Mouse (Mus musculus) left cerebral cortex, postnatal 25 days (tissue): ENCODE data around the gene Pde6g. TPM values are rescaled to one million over a fixed set of nuclear protein-coding genes. Genes with fewer than 3 reads are reported as not detected.

Experiments
- DNase-seq, 2 experiments: peaks; one replicate each; pipeline ENCODE4 v3.0.0; 2022; ENCODE audit warnings: low spot score in 2 of 2, mixed read lengths in 1 of 2
- intact Hi-C: fragments of 180-260 bp; cut with DNase I; formaldehyde crosslinking; loops from one replicate; pipeline ENCODE4 v1.15.1; 2025
- total RNA-seq, 2 experiments: library from RNA; stranded (reverse); gene quantifications; 2 replicates each; pipeline ENCODE4 v1.2.3; 2021

Gene Pde6g
- total RNA-seq, 2 experiments from 2014 or later: 0.18 TPM; not detected in 1

DNA sequence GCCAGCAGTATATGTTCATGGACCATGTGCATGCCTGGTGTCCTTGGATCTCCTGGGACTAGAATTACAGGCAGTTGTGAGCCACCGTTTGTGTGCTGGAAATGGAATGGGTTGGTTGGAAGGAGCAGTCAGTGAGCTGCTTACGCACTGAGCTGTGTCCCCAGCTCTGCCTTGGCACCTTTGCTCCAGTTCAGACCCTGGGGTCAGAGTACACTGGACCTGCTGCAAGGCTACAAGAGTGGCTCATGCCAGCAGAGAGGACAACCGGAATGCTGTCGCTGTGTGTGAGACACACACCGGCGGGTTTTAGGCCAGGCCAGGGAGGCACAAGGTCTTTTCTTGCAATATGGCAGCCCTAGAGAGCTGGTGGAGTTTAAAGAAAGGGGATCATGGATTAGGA is 18.8 kb upstream of the Pde6g start:
- intact Hi-C loops: no loop called here
- DNase-seq: no peak

DNA sequence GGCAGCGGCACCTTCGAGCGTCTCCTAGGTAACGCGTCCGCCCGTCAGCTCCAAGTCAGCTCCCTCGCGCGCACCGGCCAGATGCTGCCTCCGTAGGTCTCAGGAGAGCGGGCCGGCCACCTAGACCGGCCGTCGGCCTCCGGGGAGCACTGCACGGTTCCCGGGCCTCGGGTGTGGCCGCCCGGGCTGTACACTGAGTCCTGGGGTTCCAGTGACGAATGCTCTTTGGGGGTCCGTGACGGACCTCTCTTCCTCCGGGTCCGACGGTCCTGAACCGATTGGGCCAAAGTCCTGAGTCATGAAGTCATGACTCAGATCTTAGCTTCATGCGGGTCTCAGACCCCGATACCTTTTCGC is 14.4 kb upstream of the Pde6g start:
- no peak for DNase-seq
- intact Hi-C loops: loop anchor here (1.0 kb wide), 1 partner anchor 17 kb away; the partner anchor contains the start of gene Mrpl12

DNA sequence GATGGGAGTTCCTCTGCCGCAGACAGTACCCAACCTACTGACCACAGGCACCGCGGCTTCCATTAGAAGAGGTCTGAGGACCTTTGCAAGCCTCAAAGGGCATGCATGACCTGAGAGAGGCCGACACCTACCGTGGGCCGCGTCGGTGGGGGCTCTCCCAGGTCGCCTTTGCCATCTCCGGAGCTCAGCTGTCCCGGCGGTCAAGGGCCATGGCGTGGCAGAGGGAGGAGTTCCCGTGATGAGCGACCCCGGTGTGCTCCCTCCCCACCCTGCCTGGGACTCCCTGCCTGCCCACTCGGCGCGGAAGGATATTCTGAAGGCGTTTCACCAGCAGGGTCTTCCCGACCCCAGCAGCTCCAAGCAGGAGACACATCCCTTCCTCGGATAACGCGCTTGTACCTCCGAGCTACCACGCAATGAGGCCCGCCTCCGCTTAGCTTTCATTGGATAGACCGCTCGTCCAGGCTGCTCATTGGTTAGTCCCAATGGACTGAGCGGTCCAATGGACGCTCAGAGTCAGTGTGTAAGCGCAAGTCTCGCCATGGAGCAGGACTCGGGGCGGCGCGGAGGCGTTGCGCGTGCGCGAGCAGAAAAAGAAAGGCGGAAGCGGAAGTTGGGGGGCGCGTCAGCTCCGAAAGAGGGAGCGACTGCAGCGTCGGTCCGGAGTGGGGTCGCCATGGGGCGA is 13.9 kb upstream of the Pde6g start, which contains the start of gene Arl16:
Gene Arl16, minus strand, starts transcription at position 557 of the 685 bp plus-strand sequence.
- peak; percentile 94 to 98 for DNase-seq
- intact Hi-C loops: loop anchor here (1.0 kb wide), 1 partner anchor 17 kb away; the partner anchor contains the start of gene Mrpl12

DNA sequence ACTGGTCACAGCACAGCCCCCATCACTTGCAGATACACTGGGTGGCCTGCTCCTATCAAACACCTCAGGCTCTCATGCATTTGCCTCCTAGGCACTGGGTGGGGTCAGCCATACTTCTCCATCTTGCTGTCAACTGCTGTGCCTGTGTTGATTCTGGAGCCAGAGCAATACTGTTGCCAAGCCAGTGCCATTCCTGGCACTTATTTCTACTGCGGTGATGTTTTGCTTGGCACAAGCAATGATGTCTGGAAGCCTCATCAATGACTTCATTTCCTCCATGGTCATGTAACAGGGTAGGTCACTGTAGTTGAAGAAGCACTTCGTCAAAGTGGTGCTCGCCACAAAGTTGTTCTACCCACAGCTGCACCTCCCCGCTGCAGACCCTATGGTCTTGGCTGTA is 12.2 kb upstream of the Pde6g start:
- no peak for DNase-seq
- intact Hi-C loops: no loop called here

DNA sequence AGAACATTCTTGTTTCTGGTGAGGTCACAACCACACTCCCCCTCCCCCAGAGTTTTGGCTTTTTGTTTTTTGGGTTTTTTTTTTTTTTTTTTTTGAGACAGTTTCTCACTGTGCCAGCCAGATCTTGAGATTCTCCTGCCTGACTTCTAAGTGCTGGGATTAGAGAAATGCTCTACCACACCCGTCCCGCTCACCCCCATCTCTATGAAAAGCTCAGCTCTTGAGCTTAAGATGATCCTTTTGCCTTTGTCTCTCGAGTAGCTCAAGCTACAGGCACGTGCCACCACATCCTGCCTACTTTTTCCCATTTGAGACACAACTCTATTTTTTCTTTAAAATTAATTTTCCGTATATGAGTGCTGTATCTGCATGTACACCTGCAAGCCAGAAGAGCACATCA is 11.1 kb upstream of the Pde6g start:
- intact Hi-C loops: no loop called here
- no peak for DNase-seq

DNA sequence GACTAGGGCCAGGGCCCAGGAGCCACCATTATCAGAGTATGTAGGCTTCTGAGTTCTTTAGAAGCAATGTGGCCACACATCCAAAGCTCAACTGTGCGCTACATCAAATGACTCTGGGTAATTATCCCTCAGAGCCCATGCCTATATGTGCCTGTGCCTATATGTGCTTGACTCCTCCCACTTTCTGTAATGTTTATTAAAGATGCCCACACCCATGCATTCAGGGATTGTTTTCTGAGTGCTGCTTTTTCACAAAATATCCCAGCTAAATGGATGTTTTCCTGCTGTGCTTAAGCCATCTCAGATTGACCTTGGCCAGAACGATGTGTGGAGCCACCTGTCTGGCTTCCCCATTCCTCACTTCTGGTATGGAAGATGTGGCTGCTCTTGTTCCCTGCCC is 10.2 kb upstream of the Pde6g start:
- DNase-seq: no peak
- intact Hi-C loops: no loop called here

DNA sequence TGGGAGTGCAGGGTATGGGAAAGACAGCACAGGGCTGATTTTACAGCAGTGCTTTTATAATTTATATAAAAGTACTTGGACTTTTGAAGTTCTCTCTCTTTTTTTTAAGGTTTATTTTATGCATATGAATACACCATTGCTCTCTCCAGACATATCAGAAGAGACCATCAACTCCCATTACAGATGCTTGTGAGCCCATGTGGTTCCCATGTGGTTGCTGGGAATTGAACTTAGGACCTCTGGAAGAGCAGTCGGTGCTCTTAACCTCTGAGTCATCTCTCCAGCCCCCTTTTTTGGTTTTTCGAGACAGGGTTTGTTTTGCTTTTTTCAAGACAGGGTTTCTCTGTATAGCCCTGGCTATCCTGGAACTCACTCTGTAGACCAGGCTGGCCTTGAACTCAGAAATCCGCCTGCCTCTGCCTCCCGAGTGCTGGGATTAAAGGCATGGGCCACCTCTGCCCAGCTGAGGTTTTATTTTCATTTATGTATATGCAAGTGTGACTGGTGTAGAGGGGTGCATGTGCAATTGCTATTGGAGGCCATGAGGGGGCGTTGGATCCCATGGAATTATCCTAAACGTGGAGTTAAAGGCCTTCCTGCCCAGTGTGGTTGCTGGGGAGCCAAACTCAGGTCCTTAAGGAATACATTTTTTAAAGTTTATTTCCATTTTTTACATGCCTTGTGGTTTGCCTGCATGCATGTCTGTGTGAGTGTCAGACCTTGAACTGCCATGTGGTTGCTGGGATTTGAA is 5.7 kb upstream of the Pde6g start:
- intact Hi-C loops: loop anchor here (1.0 kb wide), 1 partner anchor 22 kb away; the partner anchor contains the start of gene Nploc4
- no peak for DNase-seq

DNA sequence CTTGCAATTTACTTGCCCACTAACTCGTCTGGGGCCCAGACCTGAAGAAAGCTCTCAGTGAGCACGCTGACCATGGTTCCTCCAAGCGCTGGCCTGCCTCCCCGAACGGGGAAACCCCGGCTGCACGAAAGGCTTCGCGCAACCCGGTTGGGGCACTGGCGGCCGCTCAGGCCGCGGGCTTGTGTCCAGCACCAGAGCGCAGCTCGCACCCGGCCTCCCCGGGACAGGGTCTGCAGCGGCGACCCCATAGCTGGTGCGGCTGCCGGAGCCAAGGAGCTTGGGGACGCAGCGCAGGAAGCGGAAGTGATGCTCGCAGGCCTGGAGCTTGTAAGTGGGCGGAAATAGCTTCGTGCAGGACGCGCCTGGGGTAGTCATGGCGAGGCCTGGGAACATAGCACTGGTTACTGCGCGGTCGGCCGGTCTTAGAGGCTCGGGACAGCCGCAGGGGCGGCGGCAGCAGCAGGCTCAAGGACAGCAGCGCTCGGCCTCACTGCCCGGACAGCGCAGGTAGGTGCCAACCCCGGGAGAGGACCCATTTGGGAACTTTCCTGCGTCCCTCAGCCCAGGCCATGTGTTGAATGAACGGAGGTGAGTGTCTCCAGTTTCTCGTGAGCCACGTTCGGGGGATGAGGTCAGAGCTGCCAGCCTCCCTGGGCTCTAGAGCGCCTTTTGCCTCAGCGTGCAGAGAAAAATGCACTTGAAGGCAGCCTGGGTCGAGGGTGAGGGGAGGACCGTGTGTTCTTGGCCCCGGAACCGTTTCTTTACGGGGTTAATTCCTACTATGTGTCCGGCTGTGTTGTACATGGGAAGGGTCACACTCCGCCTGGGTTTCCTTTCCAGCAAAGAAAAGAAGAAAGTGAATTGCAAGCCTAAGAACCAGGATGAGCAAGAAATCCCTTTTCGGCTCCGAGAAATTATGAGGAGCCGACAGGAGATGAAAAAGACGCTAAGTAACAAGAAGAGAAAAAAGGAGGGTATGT is 4.8 kb upstream of the Pde6g start, which contains the start of the genes Oxld1 and Ccdc137:
Gene Oxld1, minus strand, starts transcription at position 297 of the 980 bp plus-strand sequence.
Gene Ccdc137, plus strand, starts transcription at position 344 of the 980 bp plus-strand sequence.
- intact Hi-C loops: loop anchor here (1.0 kb wide), 1 partner anchor 21 kb away; the partner anchor contains the start of gene Nploc4
- peak; percentile 83 for DNase-seq

DNA sequence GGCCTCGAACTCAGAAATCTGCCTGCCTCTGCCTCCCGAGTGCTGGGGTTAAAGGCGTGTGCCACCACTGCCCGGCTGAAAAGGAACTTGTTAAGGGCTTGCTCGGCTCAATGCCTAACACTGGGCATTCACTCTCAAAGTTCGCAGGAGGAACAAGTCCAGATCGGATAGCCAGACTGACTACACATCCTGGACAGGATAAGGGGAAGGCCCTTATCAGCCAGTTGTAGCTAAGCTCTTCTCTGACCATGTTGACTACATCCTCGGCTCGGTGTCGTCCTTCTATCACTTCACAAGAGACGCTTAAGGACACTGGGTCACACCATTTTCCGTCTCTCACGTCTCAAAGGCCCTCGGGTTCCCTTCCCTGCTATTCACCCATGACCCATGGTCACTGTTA is 4.1 kb upstream of the Pde6g start:
- intact Hi-C loops: no loop called here

DNA sequence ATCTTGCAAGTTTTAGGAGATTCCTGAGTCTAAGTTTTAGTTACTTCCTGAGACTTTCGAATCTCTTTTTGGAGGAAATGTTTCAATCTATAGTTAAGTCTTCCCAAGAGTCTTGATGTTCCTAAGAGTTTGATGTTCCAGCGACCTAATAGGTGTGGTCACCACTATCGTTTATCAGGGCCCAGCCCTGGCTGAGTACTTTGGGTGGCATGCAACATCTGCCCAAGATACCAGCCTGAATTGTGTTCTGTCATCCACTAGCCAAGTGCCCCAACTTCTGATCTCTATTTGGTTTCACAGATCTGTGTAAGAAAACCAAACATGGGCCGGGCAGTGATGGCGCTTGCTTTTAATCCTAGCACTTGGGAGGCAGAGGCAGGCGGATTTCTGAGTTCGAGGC is 2.1 kb upstream of the Pde6g start:
- intact Hi-C loops: no loop called here
- DNase-seq: no peak

More for the DNA sequence above, 4.1 kb upstream of the Pde6g start:
- DNase-seq: no peak

DNA sequence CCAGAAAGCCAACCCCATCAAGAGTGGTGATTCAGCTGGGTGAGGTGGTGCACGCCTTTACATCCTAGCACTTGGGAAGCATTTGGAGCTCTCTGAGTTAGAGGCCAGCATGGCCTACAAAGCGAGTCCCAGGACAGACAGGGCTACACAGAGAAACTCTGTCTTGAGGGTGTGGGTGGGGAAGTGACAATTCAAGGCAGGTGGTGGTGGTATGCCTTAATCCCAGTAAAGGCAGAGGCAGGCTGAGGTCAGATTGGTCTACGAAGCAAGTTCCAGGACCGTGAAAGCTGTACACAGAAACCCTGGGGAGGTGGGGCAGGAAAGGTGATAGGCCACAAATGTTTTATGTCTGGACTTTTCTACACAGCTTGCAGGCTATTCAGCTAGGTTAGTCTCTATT is 1.7 kb upstream of the Pde6g start:
- intact Hi-C loops: no loop called here
- no peak for DNase-seq

DNA sequence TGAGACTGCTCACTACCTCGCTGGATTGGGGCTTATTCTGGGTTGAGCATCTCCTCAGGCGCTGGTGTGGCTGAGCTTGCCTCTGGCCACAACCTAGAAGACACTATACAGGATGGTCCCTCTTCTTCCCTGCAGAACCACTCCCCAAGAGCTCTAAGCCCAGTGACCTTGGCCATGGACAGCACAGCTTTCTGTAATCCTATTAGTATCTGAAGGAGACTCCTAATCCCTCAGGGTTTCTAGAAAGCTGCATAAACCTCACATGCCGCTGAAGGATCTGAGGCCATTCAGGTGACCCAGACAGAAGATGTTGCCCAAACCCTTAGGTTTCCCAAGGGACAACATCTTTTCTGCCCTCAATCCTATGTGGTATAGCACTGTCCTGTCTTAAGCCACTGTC is 1.1 kb downstream of the Pde6g start:
- DNase-seq: no peak
- intact Hi-C loops: no loop called here

DNA sequence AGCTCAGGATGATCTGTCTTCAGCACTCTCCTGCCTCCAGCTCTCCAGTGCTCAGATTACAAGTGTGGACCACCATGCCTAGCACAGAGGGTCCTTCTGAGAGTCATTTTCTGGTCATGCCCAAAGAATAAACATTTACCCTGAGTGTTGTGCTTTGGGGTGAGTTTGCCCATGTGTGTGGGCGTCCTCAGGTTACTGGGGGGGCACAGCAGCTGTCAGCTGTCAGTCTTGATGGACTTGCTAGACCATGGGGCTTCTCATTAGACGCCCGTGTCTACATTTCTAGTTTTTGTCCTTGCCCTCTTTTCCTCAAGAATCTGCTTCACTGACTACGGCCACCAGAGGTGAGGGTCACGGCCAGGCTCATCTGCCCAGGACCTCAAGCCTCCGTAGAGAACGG is 6.1 kb downstream of the Pde6g start:
- no peak for DNase-seq
- intact Hi-C loops: no loop called here

DNA sequence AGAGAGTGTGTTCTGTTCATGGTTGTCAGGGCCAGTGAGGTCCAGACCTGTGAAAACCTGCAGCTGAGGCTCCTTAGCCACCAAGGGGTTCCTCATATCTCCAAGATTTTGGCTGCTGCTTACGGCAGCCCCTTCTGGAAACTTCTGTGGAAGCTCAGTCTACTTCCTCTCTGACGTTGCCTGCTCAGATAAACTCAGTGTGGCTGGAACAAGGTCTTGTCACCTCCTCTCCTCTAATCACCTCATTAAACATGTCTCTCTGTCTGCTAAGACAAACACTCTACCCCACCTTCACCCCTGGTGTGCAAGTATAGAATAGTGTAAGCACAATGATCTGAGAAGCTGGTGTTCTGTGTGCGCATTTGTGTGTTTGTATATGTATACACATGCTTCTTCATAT is 7.8 kb downstream of the Pde6g start:
- DNase-seq: no peak
- intact Hi-C loops: no loop called here

DNA sequence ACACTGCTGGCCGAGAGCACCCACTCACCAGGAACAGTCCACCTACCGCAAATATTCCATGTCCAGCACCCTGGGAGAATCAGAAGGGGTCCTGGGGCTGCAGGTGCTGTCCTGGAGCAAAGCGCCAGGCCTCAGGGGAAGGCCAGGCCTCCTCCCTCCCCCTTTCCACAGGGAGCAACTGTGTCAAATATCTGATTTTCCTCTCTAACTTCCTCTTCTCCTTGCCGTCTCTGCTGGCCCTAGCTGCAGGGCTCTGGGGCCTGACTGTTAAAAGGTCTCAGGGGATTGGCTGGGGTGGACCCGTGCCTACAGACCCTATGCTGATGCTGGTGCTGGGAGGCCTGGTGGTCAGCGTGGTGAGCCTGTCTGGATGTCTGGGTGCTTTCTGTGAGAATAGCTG is 9.2 kb downstream of the Pde6g start:
- intact Hi-C loops: no loop called here
- DNase-seq: no peak

DNA sequence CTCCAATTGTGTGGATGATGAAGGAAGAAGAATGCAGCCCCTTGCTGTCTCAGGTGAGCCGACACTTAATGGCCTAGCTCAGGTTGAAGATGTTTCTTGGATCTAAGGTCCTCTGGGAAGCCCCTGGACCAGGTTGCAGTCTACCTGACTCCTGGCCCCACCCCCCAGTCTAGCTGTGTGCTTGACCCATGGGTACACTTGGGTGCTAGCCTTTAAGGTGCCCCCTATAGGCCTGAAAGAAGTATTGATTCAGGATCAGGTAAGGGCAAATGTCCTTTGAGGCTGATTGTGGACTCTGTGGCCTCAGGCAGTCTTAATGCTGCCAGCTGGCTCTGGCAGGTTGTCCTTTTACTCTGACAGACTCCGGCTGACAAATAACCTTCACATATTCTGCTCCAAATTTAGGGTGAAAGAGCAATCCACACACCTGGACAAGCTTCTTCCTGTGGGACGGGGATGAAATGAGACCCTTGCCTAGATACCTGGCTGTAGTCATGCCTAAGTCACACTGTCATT is 10.5 kb downstream of the Pde6g start:
- DNase-seq: no peak
- intact Hi-C loops: no loop called here

DNA sequence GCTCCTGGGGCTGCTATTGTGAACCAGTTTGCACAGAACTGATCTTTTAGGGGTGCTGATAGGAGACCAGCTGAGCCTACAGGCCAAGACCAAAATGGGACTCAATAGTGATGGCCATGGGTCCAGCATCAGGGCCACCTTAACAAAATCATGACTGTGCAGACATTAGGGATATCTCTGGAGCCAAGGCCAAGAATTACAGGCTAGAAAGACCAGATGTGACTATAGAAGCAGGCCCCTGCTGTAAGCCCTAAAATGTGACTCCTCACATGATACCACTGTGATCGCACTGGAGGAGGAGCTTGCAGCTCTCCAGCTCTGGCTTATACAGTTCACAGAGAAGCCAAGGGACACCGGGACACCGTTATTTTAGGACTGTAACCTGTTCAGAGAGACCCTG is 11.0 kb downstream of the Pde6g start, which contains the start of gene Tspan10:
Gene Tspan10, plus strand, starts transcription at position 301 of the 400 bp plus-strand sequence.
- DNase-seq: no peak
- intact Hi-C loops: no loop called here

DNA sequence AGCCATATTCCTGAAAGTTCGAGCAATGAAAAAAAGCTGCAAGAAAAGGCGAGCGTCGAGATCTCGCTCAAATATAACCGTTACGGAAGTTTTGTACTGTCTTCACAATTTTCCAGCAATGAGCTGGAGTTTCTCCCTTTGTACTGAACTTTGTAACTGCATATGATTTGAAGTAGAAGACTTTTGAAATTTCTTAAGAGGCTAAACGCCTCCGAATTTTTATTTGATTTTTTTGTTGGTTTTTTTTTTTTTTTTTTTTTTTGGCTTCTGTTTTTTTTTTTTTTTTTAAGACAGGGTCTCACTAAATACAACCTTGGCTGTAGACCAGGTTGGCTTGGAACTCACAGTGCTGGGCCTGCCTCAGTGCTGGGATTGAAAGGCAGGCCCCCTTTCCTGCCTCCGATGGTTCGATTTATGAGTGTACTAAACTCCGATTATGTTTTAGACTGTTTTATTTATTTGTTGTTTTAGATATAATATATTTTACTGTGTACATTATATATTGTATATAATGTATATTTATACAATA is 15.4 kb downstream of the Pde6g start:
- intact Hi-C loops: loop anchor here (1.0 kb wide), 1 partner anchor 20 kb away; the partner anchor contains the start of genes Ccdc137 and Oxld1
- DNase-seq: no peak
